Mouse (Mus musculus): ENCODE data around the gene Scn5a. TPM values are rescaled to one million over a fixed set of nuclear protein-coding genes. Genes with fewer than 3 reads are reported as not detected.
A peak's percentile ranks its signal among the peaks of the same experiment; 100 is the strongest.

The Scn5a gene
- polyA plus RNA-seq, 1 experiment from 2014 or later = 0.11 TPM

- Histone ChIP-seq H3K36me3 (ENCODE audit: control insufficient read depth, insufficient read depth, low read length) (no peaks in the 10 kb centered on the region), H3K9me3 (ENCODE audit: control insufficient read depth, low read length) (no peaks in the 10 kb centered on the region), H3K27ac (replicated peaks; ENCODE audit: low read depth, low read length) (no peak overlapping the region), H3K27me3 (ENCODE audit: control insufficient read depth, insufficient read depth, low read length) (peaks cover 94% of the 10 kb centered on the region), H3K4me3 (replicated peaks; ENCODE audit: low read depth, low read length) (no peak overlapping the region), H3K4me1 (ENCODE audit: control insufficient read depth, insufficient read depth, low read length) (peaks cover 16% of the 10 kb centered on the region), H3K9ac (replicated peaks; ENCODE audit: low read length) (no peak overlapping the region), H3K4me2 (ENCODE audit: low read length) (peak overlapping the region; percentile 41)
- WGBS = 0% methylated on average over 15 of the region's 15 CpGs
- ATAC-seq (ENCODE audit: low FRiP score, low TSS enrichment) (peak; percentile 77), DNase-seq (peak; percentile 70)
Measured at GRCm38 (mm10) chr9:119571411-119571888, 7.4 kb downstream of the Scn5a start.

GRCm38 (mm10) chr9:119570652-119571051 lies 8.2 kb downstream of the Scn5a start:
- Histone ChIP-seq H3K4me3 (replicated peaks; ENCODE audit: low read depth, low read length) (no peak overlapping the region), H3K27me3 (ENCODE audit: control insufficient read depth, insufficient read depth, low read length) (peaks cover 94% of the 10 kb centered on the region), H3K27ac (replicated peaks; ENCODE audit: low read depth, low read length) (no peak overlapping the region), H3K9ac (replicated peaks; ENCODE audit: low read length) (no peak overlapping the region), H3K36me3 (ENCODE audit: control insufficient read depth, insufficient read depth, low read length) (no peaks in the 10 kb centered on the region), H3K4me1 (ENCODE audit: control insufficient read depth, insufficient read depth, low read length) (peaks cover 16% of the 10 kb centered on the region), H3K9me3 (ENCODE audit: control insufficient read depth, low read length) (no peaks in the 10 kb centered on the region), H3K4me2 (ENCODE audit: low read length) (no peak overlapping the region)
- WGBS = 8% methylated on average over 9 of the region's 9 CpGs
- ATAC-seq (ENCODE audit: low FRiP score, low TSS enrichment) = no peak
- DNase-seq = peak; percentile 26

- 89% methylated on average over 8 of the region's 8 CpGs for WGBS
Measured at GRCm38 (mm10) chr9:119568732-119569131, 10.1 kb downstream of the Scn5a start.

GRCm38 (mm10) chr9:119567800-119568199 lies 11.0 kb downstream of the Scn5a start:
- Histone ChIP-seq H3K9ac (replicated peaks; ENCODE audit: low read length) (no peak overlapping the region), H3K4me3 (replicated peaks; ENCODE audit: low read depth, low read length) (no peak overlapping the region), H3K9me3 (ENCODE audit: control insufficient read depth, low read length) (no peaks in the 10 kb centered on the region), H3K36me3 (ENCODE audit: control insufficient read depth, insufficient read depth, low read length) (no peaks in the 10 kb centered on the region), H3K27me3 (ENCODE audit: control insufficient read depth, insufficient read depth, low read length) (peaks cover 89% of the 10 kb centered on the region), H3K4me2 (ENCODE audit: low read length) (no peak overlapping the region), H3K4me1 (ENCODE audit: control insufficient read depth, insufficient read depth, low read length) (peaks cover 16% of the 10 kb centered on the region), H3K27ac (replicated peaks; ENCODE audit: low read depth, low read length) (no peak overlapping the region)
- ATAC-seq (ENCODE audit: low FRiP score, low TSS enrichment) = no peak
- DNase-seq = no peak
- 77% methylated on average over 5 of the region's 5 CpGs for WGBS

More at GRCm38 (mm10) chr9:119568732-119569131, 10.1 kb downstream of the Scn5a start:
- Histone ChIP-seq H3K9ac (replicated peaks; ENCODE audit: low read length) (no peak overlapping the region), H3K4me3 (replicated peaks; ENCODE audit: low read depth, low read length) (no peak overlapping the region), H3K27ac (replicated peaks; ENCODE audit: low read depth, low read length) (no peak overlapping the region), H3K36me3 (ENCODE audit: control insufficient read depth, insufficient read depth, low read length) (no peaks in the 10 kb centered on the region), H3K4me2 (ENCODE audit: low read length) (no peak overlapping the region), H3K27me3 (ENCODE audit: control insufficient read depth, insufficient read depth, low read length) (peaks cover 92% of the 10 kb centered on the region), H3K9me3 (ENCODE audit: control insufficient read depth, low read length) (no peaks in the 10 kb centered on the region), H3K4me1 (ENCODE audit: control insufficient read depth, insufficient read depth, low read length) (peaks cover 16% of the 10 kb centered on the region)
- ATAC-seq (ENCODE audit: low FRiP score, low TSS enrichment) (no peak), DNase-seq (no peak)

- ATAC-seq (ENCODE audit: low FRiP score, low TSS enrichment) (no peak), DNase-seq (no peak)
- Histone ChIP-seq H3K4me1 (ENCODE audit: control insufficient read depth, insufficient read depth, low read length) (peaks cover 11% of the 10 kb centered on the region), H3K36me3 (ENCODE audit: control insufficient read depth, insufficient read depth, low read length) (no peaks in the 10 kb centered on the region), H3K4me2 (ENCODE audit: low read length) (no peak overlapping the region), H3K9ac (replicated peaks; ENCODE audit: low read length) (no peak overlapping the region), H3K9me3 (ENCODE audit: control insufficient read depth, low read length) (no peaks in the 10 kb centered on the region), H3K27ac (replicated peaks; ENCODE audit: low read depth, low read length) (no peak overlapping the region), H3K27me3 (ENCODE audit: control insufficient read depth, insufficient read depth, low read length) (peaks cover 83% of the 10 kb centered on the region), H3K4me3 (replicated peaks; ENCODE audit: low read depth, low read length) (no peak overlapping the region)
- WGBS = 3% methylated on average over 10 of the region's 10 CpGs
Measured at GRCm38 (mm10) chr9:119566214-119566613, 12.6 kb downstream of the Scn5a start.

- no peak overlapping the region for H3K4me3 ChIP-seq (replicated peaks; ENCODE audit: low read depth, low read length)
- no peak overlapping the region for H3K27ac ChIP-seq (replicated peaks; ENCODE audit: low read depth, low read length)
- peaks cover 76% of the 10 kb centered on the region for H3K27me3 ChIP-seq (ENCODE audit: control insufficient read depth, insufficient read depth, low read length)
- H3K9me3 ChIP-seq (ENCODE audit: control insufficient read depth, low read length) = no peaks in the 10 kb centered on the region
- no peaks in the 10 kb centered on the region for H3K36me3 ChIP-seq (ENCODE audit: control insufficient read depth, insufficient read depth, low read length)
- H3K4me2 ChIP-seq (ENCODE audit: low read length) = no peak overlapping the region
- no peak for DNase-seq
- 0 out of 2 replicates have a peak, but pooled peaks cover 6% of the 10 kb centered on the region for H3K4me1 ChIP-seq (ENCODE audit: control insufficient read depth, insufficient read depth, low read length)
- WGBS = 77% methylated on average over 6 of the region's 6 CpGs
- H3K9ac ChIP-seq (replicated peaks; ENCODE audit: low read length) = no peak overlapping the region
- no peak for ATAC-seq (ENCODE audit: low FRiP score, low TSS enrichment)
Measured at GRCm38 (mm10) chr9:119564803-119565202, 14.0 kb downstream of the Scn5a start.

- H3K4me3 ChIP-seq (replicated peaks; ENCODE audit: low read depth, low read length) = no peak overlapping the region
- 74% methylated on average over 6 of the region's 6 CpGs for WGBS
- peaks cover 72% of the 10 kb centered on the region for H3K27me3 ChIP-seq (ENCODE audit: control insufficient read depth, insufficient read depth, low read length)
- H3K9ac ChIP-seq (replicated peaks; ENCODE audit: low read length) = no peak overlapping the region
- DNase-seq (no peak), ATAC-seq (ENCODE audit: low FRiP score, low TSS enrichment) (no peak)
- no peaks in the 10 kb centered on the region for H3K36me3 ChIP-seq (ENCODE audit: control insufficient read depth, insufficient read depth, low read length)
- H3K9me3 ChIP-seq (ENCODE audit: control insufficient read depth, low read length) = no peaks in the 10 kb centered on the region
- H3K4me1 ChIP-seq (ENCODE audit: control insufficient read depth, insufficient read depth, low read length) = 0 out of 2 replicates have a peak, but pooled peaks cover 6% of the 10 kb centered on the region
- no peak overlapping the region for H3K27ac ChIP-seq (replicated peaks; ENCODE audit: low read depth, low read length)
- H3K4me2 ChIP-seq (ENCODE audit: low read length) = no peak overlapping the region
Measured at GRCm38 (mm10) chr9:119563617-119564016, 15.2 kb downstream of the Scn5a start.

GRCm38 (mm10) chr9:119562256-119562655 lies 16.6 kb downstream of the Scn5a start:
- DNase-seq = no peak
- H3K27me3 ChIP-seq (ENCODE audit: control insufficient read depth, insufficient read depth, low read length) = peaks cover 70% of the 10 kb centered on the region
- 61% methylated on average over 12 of the region's 12 CpGs for WGBS

GRCm38 (mm10) chr9:119561746-119562145 lies 17.1 kb downstream of the Scn5a start:
- H3K27ac ChIP-seq (replicated peaks; ENCODE audit: low read depth, low read length) = no peak overlapping the region
- no peaks in the 10 kb centered on the region for H3K36me3 ChIP-seq (ENCODE audit: control insufficient read depth, insufficient read depth, low read length)
- no peaks in the 10 kb centered on the region for H3K9me3 ChIP-seq (ENCODE audit: control insufficient read depth, low read length)
- no peak overlapping the region for H3K9ac ChIP-seq (replicated peaks; ENCODE audit: low read length)
- 0 out of 2 replicates have a peak, but pooled peaks cover 6% of the 10 kb centered on the region for H3K4me1 ChIP-seq (ENCODE audit: control insufficient read depth, insufficient read depth, low read length)
- no peak for ATAC-seq (ENCODE audit: low FRiP score, low TSS enrichment)
- no peak for DNase-seq
- no peak overlapping the region for H3K4me3 ChIP-seq (replicated peaks; ENCODE audit: low read depth, low read length)
- H3K4me2 ChIP-seq (ENCODE audit: low read length) = no peak overlapping the region
- peaks cover 66% of the 10 kb centered on the region for H3K27me3 ChIP-seq (ENCODE audit: control insufficient read depth, insufficient read depth, low read length)
- WGBS = 65% methylated on average over 8 of the region's 8 CpGs

More at GRCm38 (mm10) chr9:119562256-119562655, 16.6 kb downstream of the Scn5a start:
- no peak for ATAC-seq (ENCODE audit: low FRiP score, low TSS enrichment)
- Histone ChIP-seq H3K4me2 (ENCODE audit: low read length) (no peak overlapping the region), H3K27ac (replicated peaks; ENCODE audit: low read depth, low read length) (no peak overlapping the region), H3K4me3 (replicated peaks; ENCODE audit: low read depth, low read length) (no peak overlapping the region), H3K9me3 (ENCODE audit: control insufficient read depth, low read length) (no peaks in the 10 kb centered on the region), H3K36me3 (ENCODE audit: control insufficient read depth, insufficient read depth, low read length) (no peaks in the 10 kb centered on the region), H3K9ac (replicated peaks; ENCODE audit: low read length) (no peak overlapping the region), H3K4me1 (ENCODE audit: control insufficient read depth, insufficient read depth, low read length) (0 out of 2 replicates have a peak, but pooled peaks cover 6% of the 10 kb centered on the region)
